Mouse (Mus musculus) liver, adult 2 months (tissue): ENCODE measurements around the gene Iqcg. TPM values are rescaled to one million over a fixed set of nuclear protein-coding genes. Genes with fewer than 3 reads are reported as not detected.
"Not testable (repeated sequence)": the region's sequence is repeated elsewhere in the genome, so short reads cannot be mapped to it uniquely, and the experiment has no call there.

Source experiments
- DNase-seq: peaks from one replicate; pipeline ENCODE4 v3.0.0-alpha.2; 2011; ENCODE audit warnings: low read depth, low spot score; ENCODE audit errors: extremely low read depth
- H3K27ac ChIP-seq: fragments of 200-500 bp; replicated peaks from 2 replicates; pipeline ENCODE4 v1.5.1; 2012; ENCODE audit warnings: low read depth, mild to moderate bottlenecking, control low read depth, inconsistent platforms, low read length; ENCODE audit not compliant: insufficient read depth
- H3K27me3 ChIP-seq: fragments of 200-500 bp; 2 replicates; pipeline ENCODE4 v1.6.1; 2012; ENCODE audit warnings: mild to moderate bottlenecking, moderate library complexity, low read length, inconsistent platforms; ENCODE audit not compliant: control insufficient read depth, insufficient read depth
- H3K36me3 ChIP-seq: fragments of 200-500 bp; 2 replicates; pipeline ENCODE4 v1.6.1; 2012; ENCODE audit warnings: low read length, inconsistent platforms; ENCODE audit not compliant: control insufficient read depth, insufficient read depth
- H3K4me1 ChIP-seq: fragments of 200-500 bp; 2 replicates; pipeline ENCODE4 v1.6.1; 2011; ENCODE audit warnings: low read length; ENCODE audit not compliant: control insufficient read depth, insufficient read depth
- H3K4me3 ChIP-seq: fragments of 200-500 bp; 2 replicates; pipeline ENCODE4 v1.5.1; 2011; ENCODE audit warnings: low read depth, mild to moderate bottlenecking, control low read depth, low read length, moderate library complexity; ENCODE audit not compliant: insufficient read depth
- H3K79me2 ChIP-seq: fragments of 200-500 bp; 2 replicates; pipeline ENCODE4 v1.6.1; 2012; ENCODE audit warnings: inconsistent platforms, mild to moderate bottlenecking, low read length, moderate library complexity; ENCODE audit not compliant: control insufficient read depth, insufficient read depth
- H3K9ac ChIP-seq: fragments of 200-500 bp; 2 replicates; pipeline ENCODE4 v1.6.1; 2012; ENCODE audit warnings: low read depth, mild to moderate bottlenecking, control low read depth, inconsistent platforms, low read length
- CTCF ChIP-seq: fragments of 200-500 bp; IDR thresholded peaks from 2 replicates; pipeline ENCODE4 v1.5.1; 2011; ENCODE audit warnings: low read depth, low read length, control low read depth
- POLR2A ChIP-seq: fragments of 200-500 bp; IDR thresholded peaks from 2 replicates; pipeline ENCODE4 v1.6.1; 2011; ENCODE audit warnings: low read length, control low read depth; ENCODE audit not compliant: insufficient read depth; ENCODE audit errors: extremely low read depth
- WGBS: fragments of 180-500 bp; shearing (Covaris S2); methylation state at CpG from one replicate; pipeline ENCODE4 v1.1.7; 2018; 5-methylcytosine and 5-hydroxymethylcytosine counted together
- polyA plus RNA-seq: library from polyadenylated mRNA; depleted of rRNA; stranded (reverse); fragments of >200 nt; gene quantifications from 2 replicates; pipeline ENCODE4 v1.2.3, GENCODE M21; 2012
- total RNA-seq: library from RNA; depleted of rRNA; stranded (reverse); fragments of >200 nt; gene quantifications from 2 replicates; pipeline ENCODE4 v1.2.3, GENCODE M21; 2014

Gene Iqcg
- total and polyA plus RNA-seq, 2 experiments: 0.55 to 1.0 TPM

- peaks cover 22% of the 10 kb centered on the region for H3K4me1 ChIP-seq
- H3K36me3 ChIP-seq: peaks cover 16% of the 10 kb centered on the region
- H3K9ac ChIP-seq: peak overlapping the region; percentile 72
- 18% methylated on average over 16 of the region's 16 CpGs for WGBS
- H3K79me2 ChIP-seq: peaks cover 3% of the 10 kb centered on the region; the same call in 1 of the 2 replicates
- H3K27ac ChIP-seq: peak overlapping the region; percentile 82
- no peak for TF ChIP-seq POLR2A
- TF ChIP-seq CTCF: no peak
- peak overlapping the region; percentile 94 for H3K4me3 ChIP-seq
- no peaks in the 10 kb centered on the region for H3K27me3 ChIP-seq
- peak; percentile 62 for DNase-seq
These were observed 2.0 kb upstream of the Iqcg start for GRCm38 (mm10) chr16:33058033-33058432.

DNA sequence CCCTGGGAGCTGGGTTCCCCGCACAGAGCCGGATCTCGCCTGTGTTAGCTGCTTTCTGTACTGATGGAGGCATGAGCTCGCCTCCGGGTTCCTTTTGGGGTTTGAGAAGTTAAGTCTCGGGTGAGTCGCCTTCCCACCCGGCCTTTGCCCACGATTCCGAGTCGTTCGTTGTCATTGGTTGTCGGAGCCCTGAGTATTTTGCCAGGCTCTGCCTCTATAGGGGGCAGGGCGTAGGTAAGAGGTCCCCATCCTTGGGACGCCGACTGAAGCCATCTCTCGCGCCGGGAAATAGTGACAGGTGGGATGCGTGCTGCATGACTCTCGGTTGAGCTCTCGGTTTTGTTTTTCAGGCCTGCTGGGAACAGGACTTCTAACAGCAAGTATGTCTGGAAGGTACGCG, 768 bp upstream of the Iqcg start:
- DNase-seq: peak; percentile 76
- Histone ChIP-seq H3K9ac (peak overlapping the region; percentile 94), H3K4me3 (peak overlapping the region; percentile 94), H3K4me1 (peaks cover 20% of the 10 kb centered on the region), H3K36me3 (peaks cover 16% of the 10 kb centered on the region), H3K27me3 (no peaks in the 10 kb centered on the region), H3K27ac (peak overlapping the region; percentile 89), H3K79me2 (peaks cover 3% of the 10 kb centered on the region; the same call in 1 of the 2 replicates)
- under 1% methylated on average over 24 of the region's 24 CpGs for WGBS
- no peak for TF ChIP-seq POLR2A
- TF ChIP-seq CTCF: no peak

DNA sequence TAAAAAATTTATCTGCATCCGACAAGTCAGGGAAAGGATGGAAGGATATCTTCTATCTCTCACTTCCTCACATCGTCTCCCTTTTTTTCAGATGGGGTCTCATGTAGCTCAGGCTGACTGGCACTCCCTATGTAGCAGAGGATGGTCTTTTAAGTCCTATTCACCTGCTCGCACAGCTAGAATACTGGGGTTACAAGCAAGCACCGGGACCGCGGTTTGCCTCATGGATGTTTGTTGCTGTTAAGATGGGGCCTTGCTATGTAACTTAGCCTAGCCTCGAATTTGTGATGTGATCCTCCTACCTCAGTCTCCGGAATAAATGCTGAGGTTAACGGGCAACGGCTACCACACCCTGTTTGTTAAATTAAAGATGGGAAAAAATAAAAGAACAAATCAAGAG, 363 bp downstream of the Iqcg start:
- DNase-seq: no peak
- TF ChIP-seq POLR2A: no peak
- no peak for TF ChIP-seq CTCF
- Histone ChIP-seq H3K27me3 (no peaks in the 10 kb centered on the region), H3K4me3 (peak overlapping the region; percentile 3), H3K27ac (no peak overlapping the region), H3K79me2 (peaks cover 3% of the 10 kb centered on the region; the same call in 1 of the 2 replicates), H3K4me1 (peaks cover 18% of the 10 kb centered on the region), H3K9ac (peak overlapping the region; percentile 42; the same call in 1 of the 2 replicates), H3K36me3 (peaks cover 15% of the 10 kb centered on the region)
- WGBS: 17% methylated on average over 10 of the region's 10 CpGs

GRCm38 (mm10) chr16:33054927-33055326, 1.1 kb downstream of the Iqcg start:
- not testable (repeated sequence) for H3K27me3 ChIP-seq, H3K36me3 ChIP-seq, H3K79me2 ChIP-seq, H3K4me3 ChIP-seq, H3K27ac ChIP-seq, H3K9ac ChIP-seq, DNase-seq
- 82% methylated on average over 2 of the region's 2 CpGs for WGBS
- peaks cover 16% of the 10 kb centered on the region for H3K4me1 ChIP-seq

DNA sequence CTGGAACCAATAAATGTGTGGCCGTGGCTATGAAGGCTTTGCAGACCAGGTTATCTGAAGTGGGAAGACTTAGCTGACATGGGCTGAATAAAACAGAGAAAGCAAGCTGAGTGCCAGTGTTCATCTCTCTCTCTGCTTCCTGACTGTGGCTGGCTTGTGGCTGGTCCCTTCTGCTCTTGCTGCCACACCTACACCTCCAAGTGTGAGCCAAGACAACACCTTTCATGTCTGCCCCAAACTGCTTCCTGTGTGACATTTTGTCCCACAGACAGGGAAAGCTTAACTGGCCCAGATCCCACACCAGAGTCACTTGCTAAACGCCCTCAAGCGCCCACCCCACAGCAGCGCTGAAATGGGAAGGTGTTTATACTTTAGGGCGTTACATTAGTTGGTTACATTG, 2.9 kb downstream of the Iqcg start:
- TF ChIP-seq POLR2A: no peak
- TF ChIP-seq CTCF: no peak
- no peak overlapping the region for H3K27ac ChIP-seq
- H3K27me3 ChIP-seq: no peaks in the 10 kb centered on the region
- no peaks in the 10 kb centered on the region for H3K36me3 ChIP-seq
- H3K9ac ChIP-seq: no peak overlapping the region
- no peak for DNase-seq
- peaks cover 6% of the 10 kb centered on the region for H3K4me1 ChIP-seq
- H3K79me2 ChIP-seq: peaks cover 3% of the 10 kb centered on the region; the same call in 1 of the 2 replicates
- no peak overlapping the region for H3K4me3 ChIP-seq
- 80% methylated on average over 5 of the region's 5 CpGs for WGBS

- no peak overlapping the region for H3K4me3 ChIP-seq
- H3K4me1 ChIP-seq: no peaks in the 10 kb centered on the region
- H3K27ac ChIP-seq: no peak overlapping the region
- H3K27me3 ChIP-seq: no peaks in the 10 kb centered on the region
- 92% methylated on average over 16 of the region's 16 CpGs for WGBS
- TF ChIP-seq POLR2A: no peak
- TF ChIP-seq CTCF: no peak
- no peak for DNase-seq
- no peaks in the 10 kb centered on the region for H3K79me2 ChIP-seq
- H3K36me3 ChIP-seq: no peaks in the 10 kb centered on the region
- no peak overlapping the region for H3K9ac ChIP-seq
These were observed 6.2 kb downstream of the Iqcg start for GRCm38 (mm10) chr16:33049809-33050208.
